Mouse (Mus musculus) thymus, postnatal 0 days (tissue): ENCODE results near the gene Elfn1. TPM values are rescaled to one million over a fixed set of nuclear protein-coding genes. Genes with fewer than 3 reads are reported as not detected.
A peak's percentile ranks its signal among the peaks of the same experiment; 100 is the strongest.
"Not testable (repeated sequence)": the region's sequence is repeated elsewhere in the genome, so short reads cannot be mapped to it uniquely, and the experiment has no call there.

Experiments used
- DNase-seq: peaks from one replicate; pipeline ENCODE4 v3.0.0-alpha.2; 2015; ENCODE audit warnings: low spot score
- polyA plus RNA-seq: library from polyadenylated mRNA; unstranded; fragments of >200 nt; fragmentation: Nextera tagmentation; extraction: Ambion mirVana; gene quantifications from 2 replicates; pipeline ENCODE4 v1.2.1, GENCODE M21; 2015

Elfn1 gene
- polyA plus RNA-seq, 1 experiment from 2014 or later, result 0.35 TPM

DNA sequence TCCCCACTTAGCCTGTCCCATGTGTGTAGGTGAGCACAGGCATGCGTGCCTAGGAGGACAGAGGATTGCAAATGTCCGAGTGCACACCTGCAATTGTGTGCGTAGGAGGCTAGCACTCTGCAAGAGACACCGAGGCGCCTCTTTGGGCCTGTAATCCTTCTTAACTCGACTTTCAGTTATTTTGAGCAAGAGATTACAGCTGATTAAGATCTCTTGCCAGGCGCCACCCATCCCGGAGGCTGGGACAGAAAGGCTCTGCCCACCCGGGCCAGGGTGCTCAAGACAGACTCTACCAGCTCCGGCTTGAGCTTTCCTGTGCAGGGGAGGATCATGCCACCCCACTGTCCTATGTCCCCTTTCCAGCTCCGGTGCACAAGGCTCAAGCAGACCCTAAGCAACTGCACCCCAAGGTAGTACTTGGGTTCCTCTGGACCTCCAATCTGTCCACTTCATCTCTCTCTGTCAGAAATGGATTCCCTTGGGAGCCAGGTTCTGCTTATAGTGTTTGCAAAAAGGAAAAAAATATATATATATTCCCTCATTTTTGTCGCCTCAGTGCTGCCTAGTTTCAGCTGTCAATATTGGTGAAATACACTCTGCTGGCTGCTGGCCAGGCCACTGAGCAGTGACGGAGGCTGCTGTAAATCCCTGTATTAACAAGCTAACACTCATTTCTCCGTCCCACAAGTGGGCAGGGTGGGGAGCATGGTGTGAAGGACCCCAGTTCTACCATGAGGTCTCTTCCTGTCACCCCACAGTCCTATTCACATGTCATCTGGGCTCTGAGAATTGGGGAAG lies 61.6 kb downstream of the Elfn1 start:
- no peak for DNase-seq

DNA sequence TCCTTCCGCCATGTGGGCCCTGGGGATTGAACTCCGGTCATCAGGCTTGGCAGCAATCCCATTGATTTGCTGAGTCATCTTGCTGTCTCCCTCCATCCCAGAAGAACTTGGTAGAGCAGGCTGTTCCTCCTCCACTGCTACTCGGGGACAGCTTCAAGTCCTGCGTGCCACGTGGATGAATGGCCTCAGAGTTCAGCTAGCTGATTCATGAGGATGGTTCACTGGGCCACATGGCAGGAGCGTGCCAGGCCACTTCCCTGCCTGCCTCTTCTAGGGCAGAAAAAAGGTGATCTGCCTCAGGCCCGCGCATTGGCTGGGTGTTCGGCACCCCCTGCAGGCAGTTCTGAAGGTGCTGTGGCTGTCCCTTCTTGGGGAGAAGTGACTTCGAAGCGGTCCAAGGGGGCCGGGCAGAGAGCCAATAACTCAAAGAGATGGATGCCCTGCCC lies 62.5 kb downstream of the Elfn1 start:
- DNase-seq, result no peak

DNA sequence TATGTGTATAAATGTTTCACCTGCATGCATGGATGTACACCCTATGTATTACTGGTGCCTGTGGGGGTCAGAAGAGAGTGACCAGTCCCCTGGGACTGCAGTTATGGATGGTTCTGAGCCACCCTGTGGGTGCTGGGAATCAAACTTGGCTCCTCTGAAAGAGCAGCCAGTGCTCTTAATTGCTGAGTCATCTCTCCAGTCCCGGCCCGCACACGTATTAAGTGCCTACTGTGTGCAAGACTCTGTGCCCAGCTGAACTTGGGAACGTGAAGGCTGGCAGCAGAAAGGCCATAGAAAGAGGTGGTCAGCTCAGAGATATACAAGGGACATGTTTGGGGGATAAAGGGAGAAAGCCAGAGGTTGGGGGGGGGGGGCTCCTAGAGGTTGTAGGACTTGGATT lies 68.8 kb downstream of the Elfn1 start:
- no peak for DNase-seq

DNA sequence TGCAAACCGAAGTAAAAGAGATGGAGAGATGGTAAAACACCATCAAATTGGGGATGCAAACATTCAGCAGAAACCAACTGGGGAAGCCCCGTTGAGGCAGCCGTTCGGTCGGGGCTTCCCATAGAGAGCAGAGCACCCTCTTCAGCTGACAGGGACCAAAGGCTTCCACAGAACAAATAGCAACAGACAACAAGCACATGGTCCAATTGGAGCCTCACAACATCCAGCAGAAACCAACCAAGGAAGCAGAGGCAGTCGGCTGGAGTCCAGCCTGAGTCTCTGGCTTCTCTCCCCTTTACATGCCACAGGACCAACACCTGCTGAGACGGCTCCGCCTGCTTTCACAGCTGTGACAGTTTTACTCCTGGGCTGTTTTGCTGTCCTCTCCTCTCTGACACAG lies 69.7 kb downstream of the Elfn1 start:
- no peak for DNase-seq

DNA sequence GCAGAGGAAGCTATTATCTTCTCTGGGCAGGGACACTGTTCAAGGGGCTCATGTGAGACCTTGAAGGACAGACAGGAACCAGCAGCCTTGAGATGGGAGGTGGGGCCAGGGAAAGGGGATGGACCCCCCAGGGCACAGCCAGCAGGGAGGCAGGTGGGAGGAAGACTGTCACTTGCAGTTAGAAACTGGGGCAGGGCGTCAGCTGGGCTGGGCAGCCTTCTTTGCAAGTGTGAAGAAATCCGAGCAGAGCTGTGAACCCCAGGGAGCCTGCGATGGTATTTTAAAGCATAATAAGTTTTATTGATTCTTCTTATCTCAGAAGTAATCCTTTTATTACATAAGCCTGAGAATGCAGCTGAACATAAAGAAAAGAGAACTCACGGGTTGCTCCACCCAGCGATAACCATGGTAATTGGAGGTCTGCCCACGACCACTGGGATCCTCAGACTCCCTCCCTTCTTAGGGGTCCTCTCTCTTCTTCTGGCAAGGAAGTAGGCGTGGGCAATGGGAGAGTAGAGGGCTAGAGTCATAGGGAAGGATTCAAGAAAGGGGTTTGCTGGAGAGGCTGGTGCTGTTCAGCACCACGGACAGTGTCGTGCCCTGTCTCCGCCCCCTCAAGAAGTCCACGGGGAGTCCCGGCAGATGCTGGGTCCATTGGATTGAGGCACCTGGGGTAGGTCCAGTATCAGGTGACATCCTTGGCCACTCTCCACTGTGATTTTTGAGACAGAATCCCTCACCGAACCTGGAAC lies 71.0 kb downstream of the Elfn1 start:
- peak; percentile 18 for DNase-seq

DNA sequence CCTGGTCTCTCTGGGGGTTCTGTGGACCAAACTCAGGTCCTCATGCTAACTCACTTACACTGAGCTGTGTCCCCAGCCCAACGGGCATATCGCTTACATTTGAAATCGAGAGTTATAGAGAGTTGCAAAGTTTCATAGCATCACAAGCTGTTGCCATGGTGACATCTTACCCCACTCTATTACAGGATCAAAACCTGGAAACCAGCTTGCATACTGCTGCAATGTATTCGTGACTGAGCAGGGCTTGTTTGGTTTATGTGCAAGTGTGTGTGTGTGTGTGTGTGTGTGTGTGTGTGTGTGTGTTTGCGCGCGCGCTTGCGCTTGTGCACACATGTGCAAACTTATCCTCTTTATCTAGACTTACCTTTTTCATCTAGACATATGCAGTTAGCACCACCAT lies 71.6 kb downstream of the Elfn1 start:
- no peak for DNase-seq

DNA sequence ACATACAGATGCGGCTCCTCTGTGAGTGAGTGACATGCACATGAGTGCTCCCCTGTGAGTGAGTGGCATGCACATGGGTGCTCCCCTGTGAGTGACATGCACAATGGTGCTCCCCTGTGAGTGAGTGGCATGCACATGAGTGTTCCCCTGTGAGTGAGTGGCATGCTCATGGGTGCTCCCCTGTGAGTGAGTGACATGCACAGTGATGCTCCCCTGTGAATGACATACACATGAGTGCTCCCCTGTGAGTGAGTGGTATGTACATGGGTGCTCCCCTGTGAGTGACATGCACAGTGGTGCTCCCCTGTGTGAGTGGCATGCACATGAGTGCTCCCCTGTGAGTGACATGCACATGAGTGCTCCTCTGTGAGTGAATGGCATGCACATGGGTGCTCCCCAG lies 74.2 kb downstream of the Elfn1 start:
- DNase-seq, result no peak

DNA sequence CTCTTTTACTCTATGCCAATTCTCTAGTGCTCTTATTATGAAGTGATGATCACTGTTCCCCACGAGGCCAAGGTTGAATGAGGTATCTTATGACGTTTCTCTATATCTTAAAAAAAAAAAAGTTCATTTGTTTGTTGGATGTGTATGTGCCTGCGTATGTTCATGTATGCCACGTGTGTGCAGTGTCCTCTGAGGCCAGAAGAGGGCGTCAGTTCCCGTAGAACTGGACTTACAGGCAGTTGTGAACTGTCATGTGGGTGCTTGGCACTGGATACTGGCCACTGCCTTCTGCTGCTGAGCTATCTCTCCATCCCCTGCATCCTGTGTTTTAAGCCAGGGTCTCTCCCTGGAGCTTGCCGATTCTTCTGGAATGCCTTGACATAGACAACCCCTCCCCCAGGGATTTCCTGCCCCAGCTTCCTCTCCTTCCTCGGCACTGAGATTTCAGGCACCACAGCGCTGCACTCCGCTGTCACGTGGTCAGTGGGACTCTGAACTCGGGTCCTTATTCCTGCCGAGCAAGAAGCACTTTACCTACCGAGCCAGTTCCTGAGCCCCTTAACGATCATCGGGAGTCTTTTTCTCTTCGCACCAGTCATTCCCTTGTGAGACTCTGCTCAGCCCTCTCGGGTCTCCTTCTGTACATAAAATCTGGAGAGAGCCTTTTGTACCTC lies 77.5 kb downstream of the Elfn1 start:
- no peak for DNase-seq

DNA sequence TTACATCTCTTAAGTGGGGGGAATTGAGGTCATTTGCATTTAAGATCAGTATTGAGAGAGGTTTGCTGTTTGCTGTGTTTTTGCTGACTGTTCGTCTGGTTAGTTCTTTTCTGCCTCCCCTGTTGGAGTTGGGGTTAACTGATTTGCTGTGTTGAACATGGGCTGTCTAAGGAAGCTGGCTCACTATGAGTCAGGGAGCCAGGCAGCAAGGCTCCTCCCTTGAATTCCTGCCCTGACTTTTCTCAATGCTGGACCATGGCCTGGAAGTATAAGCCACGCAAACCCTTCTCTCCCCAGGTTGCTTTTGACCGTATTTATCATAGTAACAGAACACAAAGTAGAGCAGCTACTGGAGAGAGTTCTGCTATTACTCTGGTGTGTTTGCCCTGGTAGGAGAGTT lies 83.8 kb downstream of the Elfn1 start:
- DNase-seq, result no peak

DNA sequence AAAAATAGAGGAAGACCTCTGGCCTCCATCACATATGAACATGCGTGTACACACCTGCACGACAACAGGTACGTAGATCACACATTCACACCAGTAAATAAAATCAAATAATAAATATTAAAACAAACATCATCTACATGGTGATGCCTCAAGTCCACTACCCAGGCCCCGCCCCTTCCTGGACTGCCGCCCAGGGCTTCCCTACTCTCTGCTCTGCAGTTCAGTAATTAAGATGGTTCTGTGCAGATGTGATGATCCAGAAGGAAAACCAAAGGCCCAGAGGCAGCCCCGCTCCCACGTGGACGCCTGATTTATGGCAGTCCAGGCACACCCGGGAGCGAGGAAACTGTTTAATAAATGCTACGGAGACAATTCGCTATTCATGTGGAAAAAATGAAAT lies 90.6 kb downstream of the Elfn1 start:
- not testable (repeated sequence) for DNase-seq

DNA sequence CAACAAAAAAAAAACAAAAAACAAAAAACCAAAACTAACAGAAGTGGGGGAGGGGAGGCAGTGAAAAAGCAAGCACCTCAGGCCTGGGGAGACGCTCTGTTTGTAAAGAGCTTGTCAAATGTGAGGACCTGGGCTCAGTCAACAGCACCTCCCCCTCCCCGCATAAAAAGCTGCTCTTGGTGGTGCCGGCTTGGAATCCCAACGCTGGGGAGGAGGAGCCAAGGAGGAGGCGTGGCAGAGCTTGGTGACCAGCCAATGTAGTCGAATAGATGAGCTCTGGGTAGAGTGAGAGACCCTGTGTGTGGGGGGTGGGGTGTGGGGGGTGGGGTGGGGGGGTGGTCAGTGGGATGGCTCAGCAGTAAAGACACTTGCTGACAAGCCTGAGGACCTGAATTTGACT lies 91.2 kb downstream of the Elfn1 start:
- DNase-seq, result no peak

DNA sequence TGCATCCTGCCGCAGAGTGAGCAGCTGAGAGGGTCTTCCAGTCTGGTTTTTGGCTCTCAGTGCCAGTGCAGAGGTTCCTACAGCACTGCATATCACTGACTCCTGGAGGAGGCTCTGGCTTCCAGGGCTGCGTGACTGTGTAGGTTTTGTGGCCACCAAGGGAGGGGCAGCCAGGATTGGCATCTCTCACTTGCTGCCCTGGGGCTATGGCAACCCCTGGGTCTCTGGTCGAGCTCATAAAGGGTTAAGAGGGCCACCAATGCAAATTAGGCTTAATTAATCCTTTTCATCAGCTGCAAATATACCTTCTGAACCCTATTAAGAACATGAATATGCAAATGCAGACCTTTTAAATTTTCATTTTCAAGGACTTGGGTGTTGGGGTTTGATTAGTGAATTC lies 94.8 kb downstream of the Elfn1 start:
- no peak for DNase-seq

DNA sequence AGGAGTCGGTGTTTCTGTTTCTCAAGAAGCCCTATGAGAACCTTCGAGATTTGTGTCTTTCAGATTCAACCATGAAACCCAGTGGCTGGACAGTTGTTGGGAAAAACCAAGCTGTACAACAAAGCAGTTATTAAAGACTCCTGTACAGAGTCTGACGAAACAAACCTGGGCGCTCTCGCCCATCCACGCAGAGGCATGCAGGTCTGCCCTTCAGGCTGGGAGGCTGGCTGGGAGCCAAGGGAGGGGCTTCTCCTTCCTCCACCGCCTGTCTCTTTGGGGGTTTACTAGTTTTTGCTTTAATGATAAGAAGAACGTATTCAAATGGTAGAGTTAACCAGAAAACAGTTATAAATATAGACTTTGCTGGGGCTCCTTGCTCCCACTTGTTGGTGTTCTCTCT lies 99.1 kb downstream of the Elfn1 start:
- DNase-seq, result no peak

DNA sequence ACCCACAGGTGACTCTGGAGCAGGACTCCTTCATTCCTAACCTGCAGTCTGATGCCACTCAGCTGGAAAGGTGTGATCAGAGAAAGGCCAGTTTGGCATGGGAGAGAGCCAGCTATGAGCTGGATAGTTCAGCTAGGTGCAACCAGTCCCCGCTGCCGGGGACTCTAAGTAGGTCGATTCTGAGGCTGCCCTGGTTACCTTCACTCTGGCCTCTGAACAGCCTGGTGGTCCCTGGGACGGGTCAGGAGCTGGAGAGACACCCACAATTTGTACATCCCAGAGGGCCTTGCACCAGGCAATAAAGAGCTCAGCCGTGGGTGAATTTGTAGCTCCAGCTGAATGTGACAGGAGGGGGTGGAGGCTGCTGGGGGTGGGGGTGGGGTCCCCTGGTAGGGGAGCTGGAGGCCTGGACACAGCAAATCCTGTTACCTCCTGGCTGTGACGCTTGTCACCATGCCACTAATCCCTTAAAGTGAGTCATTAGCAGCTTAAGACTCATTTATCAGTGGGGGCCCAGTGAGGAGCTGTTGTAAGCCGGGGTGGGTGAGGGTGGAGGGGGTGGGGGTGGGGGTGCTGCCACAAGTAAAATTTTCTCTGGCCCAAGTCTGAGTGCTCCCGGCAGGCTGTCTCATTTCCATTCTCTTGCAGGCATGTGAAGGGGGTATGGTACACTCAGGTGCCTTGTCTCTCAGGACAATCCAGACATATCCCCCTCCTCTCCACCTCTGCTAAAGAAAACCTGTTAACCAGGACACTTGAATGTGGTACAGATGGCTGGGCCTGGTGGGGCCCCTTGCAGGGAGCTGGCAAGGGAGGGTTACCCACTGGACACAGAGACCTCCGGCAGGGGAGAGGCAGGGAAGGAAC lies 100.1 kb downstream of the Elfn1 start:
- no peak for DNase-seq

DNA sequence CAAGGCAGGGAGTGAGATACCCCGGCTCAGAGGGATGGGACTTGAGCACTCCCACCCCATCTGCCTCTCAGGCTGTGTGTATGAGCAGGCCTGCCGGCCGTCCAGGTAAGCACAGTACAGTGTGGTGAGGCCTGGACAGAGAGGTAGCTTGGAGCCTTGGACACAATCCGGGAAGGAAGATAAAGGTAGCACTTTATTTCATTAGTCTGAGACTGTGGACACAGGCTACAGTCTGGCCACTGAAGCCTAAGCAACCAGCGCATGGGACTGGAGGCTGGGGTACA lies 100.7 kb downstream of the Elfn1 start:
- DNase-seq, result no peak

DNA sequence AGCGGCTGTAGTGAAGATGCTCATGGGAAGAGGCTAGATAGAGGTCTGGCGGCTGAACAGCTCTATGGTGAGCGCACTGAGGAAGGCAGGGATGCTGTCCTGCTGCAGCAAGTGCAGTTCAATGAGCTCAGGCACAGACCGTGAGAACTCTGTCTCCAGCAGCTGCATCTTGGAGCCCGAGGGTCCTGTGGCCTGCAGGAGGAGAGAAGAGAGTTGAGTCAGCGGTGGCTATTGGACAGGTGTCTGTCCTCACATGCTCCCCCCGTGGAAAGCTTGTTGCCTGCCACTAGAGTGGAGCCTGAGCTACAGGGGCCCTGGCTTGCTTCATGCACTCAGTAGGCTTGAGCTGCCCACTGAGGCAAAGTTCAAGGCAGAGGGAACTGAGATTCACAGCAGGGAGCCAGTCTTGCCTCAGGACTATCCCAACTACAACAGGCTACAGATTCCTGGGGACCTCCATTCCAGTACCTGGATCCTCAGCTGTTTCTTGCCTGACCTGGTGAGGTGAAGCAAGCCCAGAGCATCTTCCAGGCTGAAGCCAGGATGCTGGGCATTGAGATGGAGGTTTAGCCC lies 101.4 kb downstream of the Elfn1 start:
- DNase-seq, result no peak

DNA sequence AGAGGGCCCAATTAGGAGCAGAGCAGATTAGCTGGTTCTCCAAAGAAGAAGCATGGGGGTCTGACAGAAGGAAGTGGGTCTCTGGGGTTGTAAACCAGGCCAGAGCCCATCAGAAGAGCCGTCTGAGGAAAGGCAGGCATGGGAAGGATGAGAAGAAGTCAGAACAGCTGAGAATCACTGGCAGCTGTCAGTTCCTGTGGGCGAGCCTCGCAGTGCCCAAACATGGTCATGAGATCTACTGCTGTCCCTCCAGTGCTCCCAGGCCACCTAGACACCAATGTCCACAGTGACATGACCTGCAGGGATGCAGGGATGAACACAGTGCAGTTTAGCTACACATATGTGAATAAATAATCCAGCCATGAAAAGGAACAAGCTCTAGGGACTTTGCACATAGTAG lies 102.7 kb downstream of the Elfn1 start:
- DNase-seq, result no peak

DNA sequence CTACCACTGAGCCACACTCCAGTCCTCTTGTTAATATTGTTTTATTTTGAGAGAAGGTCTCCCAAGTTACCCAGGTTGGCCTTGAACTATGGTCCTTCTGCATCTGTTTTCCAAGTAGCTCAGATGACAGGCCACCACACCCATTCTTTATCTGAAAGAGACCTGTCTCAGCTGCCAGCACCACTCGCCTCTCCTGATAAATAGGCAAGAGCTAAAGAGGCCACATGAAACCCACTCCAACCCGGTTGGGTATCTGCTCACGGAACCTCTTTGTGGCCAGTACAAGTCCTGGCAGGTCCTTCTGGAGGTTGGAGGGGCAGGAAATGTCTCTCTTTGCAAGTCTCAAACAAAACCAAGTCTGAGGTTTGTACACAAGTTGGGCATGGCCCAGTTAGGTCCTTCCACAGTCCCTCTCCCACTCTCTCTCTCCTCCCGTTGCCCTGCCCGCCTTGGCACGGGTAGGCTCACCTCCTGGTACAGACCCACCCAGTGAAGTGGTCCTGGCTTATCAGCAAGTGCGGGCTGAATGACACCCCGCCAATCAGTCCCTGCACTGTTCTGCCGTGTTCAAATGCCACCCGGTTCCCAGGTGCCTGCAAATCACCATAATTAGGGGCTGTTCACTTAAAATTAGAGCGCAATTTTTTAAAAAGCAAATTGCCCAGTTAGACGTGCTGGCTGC lies 104.7 kb downstream of the Elfn1 start:
- no peak for DNase-seq

DNA sequence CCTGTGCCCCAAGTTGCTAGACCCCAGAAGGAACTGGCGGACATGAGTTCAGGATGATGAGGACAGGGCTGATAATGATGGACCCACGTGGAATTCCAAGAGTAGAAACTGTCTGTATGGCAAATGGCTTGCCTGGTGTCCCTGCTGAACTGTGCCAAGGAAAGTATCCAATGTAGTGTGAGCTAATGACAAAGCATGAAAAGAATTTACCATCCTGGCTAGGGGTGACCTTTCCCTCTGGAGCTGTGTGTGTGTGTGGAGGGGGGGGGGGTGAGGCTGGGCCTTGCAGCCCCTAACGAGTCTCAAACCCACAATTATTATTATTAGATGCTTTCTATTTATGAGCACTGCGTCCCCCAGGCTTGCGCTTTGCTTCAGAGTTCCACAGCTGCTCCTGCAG lies 105.9 kb downstream of the Elfn1 start:
- DNase-seq, result no peak

DNA sequence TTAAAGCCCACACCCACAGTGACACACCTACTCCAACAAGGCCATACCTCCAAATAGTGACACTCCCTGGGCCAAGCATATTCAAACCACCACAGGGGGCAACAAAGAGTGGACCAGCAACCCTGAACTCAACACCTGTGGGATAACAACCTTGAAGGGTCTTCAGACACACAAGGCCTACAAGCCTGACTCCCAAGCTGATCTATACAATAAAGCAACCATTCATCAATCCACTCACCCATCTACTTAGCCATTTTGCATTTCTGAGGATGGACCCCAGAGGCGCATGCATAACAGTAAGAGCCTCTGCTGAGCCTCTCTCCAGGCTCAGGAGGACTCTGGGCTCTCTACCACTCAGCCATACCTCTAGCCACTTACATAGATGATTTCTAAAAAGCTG lies 109.2 kb downstream of the Elfn1 start:
- DNase-seq, result no peak

DNA sequence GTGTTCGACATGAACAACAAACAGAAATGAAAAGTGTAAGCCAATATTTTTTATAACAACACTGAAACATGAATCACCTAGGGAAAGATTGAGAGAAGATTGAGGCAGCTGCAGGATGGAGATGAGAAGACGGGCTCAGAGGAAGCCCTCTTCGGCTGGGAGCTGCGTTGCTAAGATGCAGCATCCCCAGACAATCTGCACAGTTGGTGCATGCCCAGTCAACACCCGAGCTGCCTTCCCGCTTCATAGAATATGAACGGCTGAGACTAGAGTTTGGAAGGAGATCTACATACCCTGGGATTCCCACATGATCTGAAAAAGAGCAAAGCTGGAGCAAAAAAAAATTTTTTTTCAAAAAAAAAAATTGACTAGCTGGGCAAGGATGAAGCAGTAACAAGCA lies 111.0 kb downstream of the Elfn1 start:
- no peak for DNase-seq
